Mouse (Mus musculus) neural tube, embryonic 13.5 days (tissue): ENCODE results near the gene Ndufa5. TPM values are rescaled to one million over a fixed set of nuclear protein-coding genes. Genes with fewer than 3 reads are reported as not detected.

ENCODE experiments used
- ATAC-seq: fragments of 200-750 bp; cut with Nextera tagmentation; 2 replicates; pipeline ENCODE4 v1.8.0; 2017; ENCODE audit warnings: low read depth, mild to moderate bottlenecking, moderate TSS enrichment, moderate library complexity
- H3K27ac ChIP-seq: fragments of 300-500 bp; sonication (generic); replicated peaks from 2 replicates; pipeline ENCODE4 v1.5.1; 2015; ENCODE audit warnings: moderate library complexity, mild to moderate bottlenecking, inconsistent platforms
- H3K27me3 ChIP-seq: fragments of 300-500 bp; sonication (generic); 2 replicates; pipeline ENCODE4 v1.6.1; 2015; ENCODE audit warnings: mild to moderate bottlenecking, inconsistent platforms
- H3K36me3 ChIP-seq: fragments of 300-500 bp; sonication (generic); 2 replicates; pipeline ENCODE4 v1.6.1; 2015; ENCODE audit warnings: mild to moderate bottlenecking, inconsistent platforms
- H3K4me1 ChIP-seq: fragments of 300-500 bp; sonication (generic); replicated peaks from 2 replicates; pipeline ENCODE4 v1.6.1; 2015; ENCODE audit warnings: inconsistent platforms
- H3K4me2 ChIP-seq: fragments of 300-500 bp; sonication (generic); 2 replicates; pipeline ENCODE4 v1.6.1; 2015; ENCODE audit warnings: inconsistent platforms, mild to moderate bottlenecking, moderate library complexity
- H3K4me3 ChIP-seq: fragments of 300-500 bp; sonication (generic); 2 replicates; pipeline ENCODE4 v1.5.1; 2015; ENCODE audit warnings: mild to moderate bottlenecking, inconsistent platforms
- H3K9ac ChIP-seq: fragments of 300-500 bp; sonication (generic); 2 replicates; pipeline ENCODE4 v1.6.1; 2015; ENCODE audit warnings: moderate library complexity, mild to moderate bottlenecking, inconsistent platforms
- H3K9me3 ChIP-seq: fragments of 300-500 bp; sonication (generic); 2 replicates; pipeline ENCODE4 v1.6.1; 2016; ENCODE audit warnings: inconsistent platforms
- WGBS: fragments of 180-500 bp; shearing (Covaris S2); methylation state at CpG from one replicate; pipeline ENCODE4 v1.1.7; 2015; 5-methylcytosine and 5-hydroxymethylcytosine counted together
- polyA plus RNA-seq: library from polyadenylated mRNA; unstranded; fragments of >200 nt; fragmentation: Nextera tagmentation; extraction: Ambion mirVana; gene quantifications from 2 replicates; pipeline ENCODE4 v1.2.1, GENCODE M21; 2015

Gene Ndufa5
- polyA plus RNA-seq = 458 and 481 TPM in 2 replicates

DNA sequence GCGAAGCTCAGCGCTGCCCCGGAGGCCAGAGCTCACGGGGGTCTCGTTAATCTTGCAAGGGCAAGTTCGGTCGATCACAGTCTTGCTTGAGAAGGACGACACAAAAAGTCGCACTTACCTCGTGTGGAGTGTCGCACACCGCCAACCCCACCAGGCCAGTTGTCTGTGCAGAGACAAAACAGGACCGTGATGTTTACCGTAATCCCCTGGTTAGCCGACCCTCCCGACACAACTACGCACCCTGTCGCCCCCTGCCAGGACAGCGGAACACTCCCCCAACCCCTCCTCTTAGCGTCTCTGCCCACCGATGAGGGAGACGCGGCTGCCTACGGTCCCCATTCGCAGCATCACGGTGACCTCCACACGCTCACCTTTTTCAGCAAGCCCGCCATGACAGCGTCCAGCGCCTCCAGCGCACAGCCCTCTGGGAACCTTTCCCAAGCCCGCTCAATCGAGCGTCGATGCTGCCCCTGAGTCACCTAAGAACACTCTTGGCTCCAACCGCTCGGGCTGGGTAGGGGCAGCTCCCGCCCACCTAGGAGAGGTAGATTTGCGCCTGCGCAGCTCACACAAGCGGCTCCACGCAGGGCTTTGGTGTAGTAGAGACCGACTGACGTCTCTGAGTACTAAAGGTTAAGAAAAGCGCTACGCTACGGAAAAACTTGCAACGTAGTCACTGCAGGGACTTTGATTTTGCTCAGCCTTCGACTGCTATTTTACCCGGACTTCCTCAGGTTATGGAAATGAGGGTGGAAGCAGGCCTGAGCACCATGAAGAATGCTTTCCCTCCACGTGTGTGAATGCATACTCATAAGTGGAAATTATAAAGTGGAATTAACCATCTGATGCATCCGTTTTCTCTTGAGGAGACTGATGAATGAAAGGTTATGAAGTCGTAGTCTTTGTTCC is at the start of gene Ndufa5:
Ndufa5 (minus strand) TSS at position 859 of the 909 bp plus-strand sequence.
- under 1% methylated on average over 53 of the region's 53 CpGs for WGBS
- H3K36me3 ChIP-seq = peaks cover 8% of the 10 kb centered on the region

DNA sequence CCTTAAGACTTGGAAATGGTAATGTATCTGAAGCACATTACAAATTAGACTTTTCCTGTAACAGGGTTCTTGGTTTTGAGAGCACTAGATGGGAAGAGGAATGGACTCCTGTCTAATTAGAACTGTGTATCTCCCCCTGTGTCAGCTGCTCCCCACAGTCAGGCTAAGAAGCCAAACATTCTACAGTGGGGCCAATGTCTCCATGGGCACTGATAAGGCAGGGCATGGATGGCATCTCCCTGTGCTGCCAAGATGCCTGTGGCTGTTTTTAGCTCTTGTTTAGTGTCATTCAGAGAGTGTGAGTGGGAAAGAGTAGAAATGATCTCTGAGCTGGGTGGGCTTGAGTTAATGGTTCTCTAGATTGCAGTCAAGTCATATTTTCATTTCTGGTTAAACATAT is 45.5 kb upstream of the Ndufa5 start:
- Histone ChIP-seq H3K4me1 (no peaks in the 10 kb centered on the region), H3K36me3 (no peaks in the 10 kb centered on the region), H3K4me3 (no peak overlapping the region), H3K4me2 (no peak overlapping the region), H3K9ac (no peak overlapping the region), H3K27ac (no peak overlapping the region), H3K9me3 (no peaks in the 10 kb centered on the region), H3K27me3 (no peaks in the 10 kb centered on the region)
- ATAC-seq = no peak

More for the DNA sequence above, at the start of gene Ndufa5:
- H3K4me1 ChIP-seq = peaks cover 23% of the 10 kb centered on the region
- ATAC-seq = peak; percentile 98
- H3K4me3 ChIP-seq = peak within 1 kb of the TSS; percentile 81
- H3K27me3 ChIP-seq = no peaks in the 10 kb centered on the region
- H3K4me2 ChIP-seq = peak within 1 kb of the TSS; percentile 82
- H3K9me3 ChIP-seq = no peaks in the 10 kb centered on the region
- H3K9ac ChIP-seq = peak within 1 kb of the TSS; percentile 81
- H3K27ac ChIP-seq = peak within 1 kb of the TSS; percentile 59

DNA sequence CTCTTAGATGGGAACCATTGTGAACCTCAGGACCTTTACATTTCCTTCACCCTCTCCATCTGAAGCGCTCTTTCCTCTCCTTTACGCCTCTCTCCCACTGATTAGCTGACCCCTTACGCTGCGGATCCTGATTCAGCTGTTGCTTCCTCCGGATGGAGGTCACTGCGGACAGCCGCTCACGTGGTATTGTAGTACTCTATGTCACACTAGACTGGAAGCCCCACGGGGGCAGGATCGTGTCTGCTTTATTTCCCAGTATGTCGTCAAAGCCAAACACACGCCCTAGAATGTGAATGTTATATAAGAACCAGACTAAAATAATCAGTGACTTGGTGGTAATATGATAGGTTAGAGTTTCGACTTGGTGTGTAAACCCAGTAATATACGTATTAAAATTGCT is 44.6 kb upstream of the Ndufa5 start:
- H3K4me3 ChIP-seq = no peak overlapping the region
- ATAC-seq = no peak
- WGBS = 91% methylated on average over 14 of the region's 14 CpGs

DNA sequence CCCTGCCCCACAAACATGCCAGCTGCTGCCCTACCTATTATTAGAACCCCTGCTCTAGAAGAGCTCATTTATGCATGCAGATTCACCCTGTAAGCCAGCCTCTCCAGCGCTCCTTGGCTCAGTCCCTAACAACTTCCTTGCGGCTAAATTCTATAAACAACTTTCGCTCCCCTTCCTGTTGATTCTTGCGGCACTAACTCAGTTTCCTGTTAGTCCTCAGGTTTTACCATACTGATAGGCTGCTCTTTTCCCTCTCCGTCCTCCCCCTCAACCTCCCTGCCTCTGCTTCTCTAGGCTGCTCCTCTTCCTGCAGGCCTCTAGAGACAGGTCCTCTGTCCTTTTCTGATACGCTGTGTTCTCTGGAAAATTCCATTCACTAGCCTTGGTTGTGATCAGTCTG is 43.3 kb upstream of the Ndufa5 start:
- 73% methylated on average over 6 of the region's 6 CpGs for WGBS
- Histone ChIP-seq H3K4me2 (no peak overlapping the region), H3K9me3 (no peaks in the 10 kb centered on the region), H3K36me3 (no peaks in the 10 kb centered on the region), H3K4me3 (no peak overlapping the region), H3K27ac (no peak overlapping the region), H3K4me1 (no peaks in the 10 kb centered on the region), H3K27me3 (no peaks in the 10 kb centered on the region), H3K9ac (no peak overlapping the region)
- ATAC-seq = no peak

More for the DNA sequence above, 44.6 kb upstream of the Ndufa5 start:
- no peak overlapping the region for H3K4me2 ChIP-seq
- no peaks in the 10 kb centered on the region for H3K4me1 ChIP-seq
- H3K9ac ChIP-seq = no peak overlapping the region
- H3K36me3 ChIP-seq = no peaks in the 10 kb centered on the region
- H3K27ac ChIP-seq = no peak overlapping the region
- no peaks in the 10 kb centered on the region for H3K9me3 ChIP-seq
- no peaks in the 10 kb centered on the region for H3K27me3 ChIP-seq

DNA sequence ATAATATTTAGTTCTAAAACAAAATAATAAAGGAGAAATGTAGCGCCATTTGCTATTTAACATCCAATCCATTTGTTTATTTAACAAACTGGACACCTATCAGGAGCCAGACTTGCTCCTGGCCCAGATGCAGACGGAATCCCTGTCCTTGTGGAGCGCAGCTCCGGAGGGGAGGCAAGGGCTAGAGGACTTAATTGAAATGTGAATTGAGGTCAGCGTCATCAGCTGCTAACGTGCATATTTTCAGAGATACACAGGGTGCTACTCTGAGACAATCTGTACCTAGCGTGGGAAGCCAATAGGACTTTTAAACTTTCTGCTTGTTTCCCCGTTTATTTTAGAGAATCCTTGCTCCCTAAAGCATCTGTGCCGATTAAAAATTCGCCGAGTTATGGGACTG is 42.5 kb upstream of the Ndufa5 start:
- H3K9me3 ChIP-seq = no peaks in the 10 kb centered on the region
- H3K9ac ChIP-seq = no peak overlapping the region
- H3K4me1 ChIP-seq = no peaks in the 10 kb centered on the region
- no peak overlapping the region for H3K27ac ChIP-seq
- no peaks in the 10 kb centered on the region for H3K36me3 ChIP-seq
- ATAC-seq = no peak
- H3K4me3 ChIP-seq = no peak overlapping the region
- no peaks in the 10 kb centered on the region for H3K27me3 ChIP-seq
- 76% methylated on average over 11 of the region's 11 CpGs for WGBS
- H3K4me2 ChIP-seq = no peak overlapping the region

DNA sequence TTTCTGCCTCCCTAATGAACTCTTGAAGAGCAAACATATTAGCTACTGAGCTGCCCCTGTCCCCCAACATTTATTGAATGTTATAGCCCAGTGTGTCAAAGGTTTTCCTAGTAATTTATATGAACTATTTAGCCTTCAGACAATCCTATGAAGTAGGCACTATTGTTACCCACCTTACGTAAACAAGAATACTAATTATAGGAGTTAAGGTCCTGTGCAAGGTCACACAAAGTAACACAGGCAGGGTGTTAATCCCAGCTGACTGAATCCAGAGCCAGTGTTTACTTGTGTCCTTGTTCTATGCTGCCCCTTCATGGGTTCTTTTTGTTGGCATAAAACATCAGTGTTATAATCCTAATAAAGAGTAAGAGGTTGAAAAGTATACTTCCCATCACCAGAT is 41.9 kb upstream of the Ndufa5 start:
- Histone ChIP-seq H3K4me1 (no peaks in the 10 kb centered on the region), H3K9me3 (no peaks in the 10 kb centered on the region), H3K4me2 (no peak overlapping the region), H3K27me3 (no peaks in the 10 kb centered on the region), H3K4me3 (no peak overlapping the region), H3K36me3 (no peaks in the 10 kb centered on the region), H3K9ac (no peak overlapping the region), H3K27ac (no peak overlapping the region)
- no peak for ATAC-seq
- WGBS = 89% methylated on average over 1 of the region's 1 CpGs

DNA sequence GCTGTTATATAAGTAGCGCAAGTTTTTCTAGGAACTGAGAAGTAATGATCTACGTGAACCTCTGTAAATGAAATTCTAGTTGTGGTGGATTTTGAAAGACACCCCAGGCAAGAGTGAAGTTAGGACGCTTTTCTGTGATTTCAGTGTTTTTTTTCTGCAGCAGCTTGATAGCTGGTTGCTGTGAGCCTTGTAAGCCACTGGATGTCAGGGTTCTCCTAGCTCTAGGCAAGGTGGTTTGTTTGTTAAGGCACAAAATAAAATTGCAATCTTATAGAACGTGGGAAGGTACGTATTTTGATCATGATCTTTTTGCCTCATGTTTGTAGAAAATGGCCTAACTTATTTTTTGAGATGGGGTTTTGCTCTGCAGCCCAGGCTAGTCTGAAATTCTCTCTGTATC is 41.1 kb upstream of the Ndufa5 start:
- Histone ChIP-seq H3K4me1 (no peaks in the 10 kb centered on the region), H3K27ac (no peak overlapping the region), H3K4me3 (no peak overlapping the region), H3K9ac (no peak overlapping the region), H3K4me2 (no peak overlapping the region), H3K27me3 (no peaks in the 10 kb centered on the region), H3K36me3 (no peaks in the 10 kb centered on the region), H3K9me3 (no peaks in the 10 kb centered on the region)
- WGBS = 87% methylated on average over 5 of the region's 5 CpGs
- no peak for ATAC-seq

DNA sequence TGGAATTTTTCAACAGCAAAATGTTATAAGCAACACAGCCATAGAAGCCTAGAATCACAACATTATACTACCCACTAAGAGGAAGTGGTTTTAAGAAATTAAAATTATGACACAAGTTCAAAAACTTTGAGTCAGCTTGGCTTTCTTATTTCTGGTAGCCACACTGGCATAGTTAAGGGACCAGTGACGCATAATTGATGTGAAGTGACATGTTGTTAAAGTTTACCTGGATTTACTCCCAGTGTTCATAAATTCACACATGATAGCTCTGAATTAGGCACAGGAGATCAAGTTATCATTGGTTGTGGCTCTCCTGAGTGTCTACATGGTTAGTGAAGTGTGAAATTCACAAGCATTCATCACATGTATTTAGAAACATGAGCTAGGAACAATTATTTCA is 37.1 kb upstream of the Ndufa5 start:
- H3K4me2 ChIP-seq = no peak overlapping the region
- H3K36me3 ChIP-seq = no peaks in the 10 kb centered on the region
- H3K27ac ChIP-seq = no peak overlapping the region
- no peak overlapping the region for H3K9ac ChIP-seq
- no peaks in the 10 kb centered on the region for H3K9me3 ChIP-seq
- H3K4me3 ChIP-seq = no peak overlapping the region
- no peaks in the 10 kb centered on the region for H3K4me1 ChIP-seq
- 94% methylated on average over 1 of the region's 1 CpGs for WGBS
- no peak for ATAC-seq
- no peaks in the 10 kb centered on the region for H3K27me3 ChIP-seq

DNA sequence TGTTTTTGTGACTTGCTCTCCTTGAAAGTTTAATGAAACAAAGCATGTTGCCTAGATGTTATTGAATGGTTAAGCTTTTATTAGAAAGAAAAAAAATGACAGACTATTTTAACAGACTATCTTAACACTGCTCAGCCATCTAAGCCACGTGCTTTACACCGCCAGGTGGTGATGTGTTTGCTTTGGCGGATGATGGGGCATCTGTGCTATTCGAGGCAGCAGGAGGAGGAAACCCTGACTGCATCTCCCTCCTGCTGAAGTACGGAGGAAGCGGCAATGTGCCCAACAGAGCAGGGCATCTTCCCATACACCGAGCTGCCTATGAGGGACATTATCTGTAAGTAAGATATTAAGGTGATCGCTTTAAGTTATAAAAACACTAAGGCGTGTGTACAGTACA is 36.3 kb upstream of the Ndufa5 start:
- Histone ChIP-seq H3K27me3 (no peaks in the 10 kb centered on the region), H3K27ac (no peak overlapping the region), H3K4me2 (no peak overlapping the region), H3K4me1 (no peaks in the 10 kb centered on the region), H3K9ac (no peak overlapping the region), H3K36me3 (no peaks in the 10 kb centered on the region), H3K9me3 (no peaks in the 10 kb centered on the region), H3K4me3 (no peak overlapping the region)
- WGBS = 78% methylated on average over 9 of the region's 9 CpGs
- ATAC-seq = no peak

DNA sequence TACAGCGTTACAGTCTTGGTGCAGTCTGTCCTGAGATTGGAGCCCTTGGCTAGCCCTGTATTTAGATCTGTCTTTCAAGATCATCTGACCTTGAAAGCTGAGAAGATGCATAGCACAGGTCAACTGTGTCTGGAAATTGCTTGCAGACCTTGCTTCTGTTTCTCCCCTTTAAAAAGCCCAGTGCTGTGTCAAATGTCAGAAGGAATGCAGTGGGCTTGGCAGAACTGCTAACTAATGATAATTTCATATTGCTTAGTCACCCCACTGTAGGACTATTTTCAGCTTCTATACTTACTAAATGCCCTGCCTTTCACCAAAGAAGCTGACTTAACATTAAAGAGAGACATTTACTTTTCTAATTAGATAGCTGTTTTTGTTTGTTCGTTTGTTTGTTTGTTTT is 27.7 kb upstream of the Ndufa5 start:
- no peaks in the 10 kb centered on the region for H3K9me3 ChIP-seq
- no peaks in the 10 kb centered on the region for H3K27me3 ChIP-seq
- no peak overlapping the region for H3K9ac ChIP-seq
- no peak overlapping the region for H3K27ac ChIP-seq
- no peaks in the 10 kb centered on the region for H3K36me3 ChIP-seq
- no peak for ATAC-seq
- H3K4me2 ChIP-seq = no peak overlapping the region
- H3K4me3 ChIP-seq = no peak overlapping the region
- 86% methylated on average over 2 of the region's 2 CpGs for WGBS
- no peaks in the 10 kb centered on the region for H3K4me1 ChIP-seq

DNA sequence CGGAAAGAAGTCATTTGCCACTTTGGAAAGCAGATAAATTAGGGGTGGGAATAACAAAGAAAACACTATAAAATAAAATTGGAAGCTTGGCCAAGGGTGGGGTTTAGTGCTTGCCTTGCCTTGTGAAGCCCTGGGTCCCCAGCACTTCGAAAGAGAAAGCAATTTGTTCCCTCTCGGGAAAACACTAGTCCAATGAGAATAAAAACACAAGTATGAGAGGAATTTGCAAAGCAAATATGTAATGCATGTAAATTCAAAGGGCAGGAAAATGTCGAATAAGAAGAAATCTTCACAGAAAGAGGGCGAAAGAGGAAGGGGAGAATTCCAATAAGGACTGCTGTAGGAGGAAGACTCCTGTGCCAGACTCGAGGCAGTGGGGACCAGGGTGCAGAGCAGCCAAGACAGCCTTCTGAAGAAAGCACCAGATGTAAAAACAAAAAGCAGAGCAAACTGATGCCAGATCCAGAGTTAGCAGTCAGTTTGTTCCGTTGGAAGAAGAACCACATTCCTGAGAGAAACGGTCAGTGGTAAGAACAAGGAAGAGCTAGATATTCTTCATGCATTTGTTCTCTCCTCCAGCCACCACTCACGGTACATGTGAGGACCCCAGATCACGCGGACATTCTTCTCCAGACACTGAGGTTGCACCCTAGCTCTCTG is 26.7 kb upstream of the Ndufa5 start:
- H3K36me3 ChIP-seq = no peaks in the 10 kb centered on the region
- H3K4me1 ChIP-seq = no peaks in the 10 kb centered on the region
- no peak overlapping the region for H3K4me2 ChIP-seq
- H3K9me3 ChIP-seq = no peaks in the 10 kb centered on the region
- H3K27me3 ChIP-seq = no peaks in the 10 kb centered on the region
- H3K4me3 ChIP-seq = no peak overlapping the region
- H3K9ac ChIP-seq = no peak overlapping the region
- H3K27ac ChIP-seq = no peak overlapping the region
- WGBS = 78% methylated on average over 11 of the region's 11 CpGs
- ATAC-seq = no peak

DNA sequence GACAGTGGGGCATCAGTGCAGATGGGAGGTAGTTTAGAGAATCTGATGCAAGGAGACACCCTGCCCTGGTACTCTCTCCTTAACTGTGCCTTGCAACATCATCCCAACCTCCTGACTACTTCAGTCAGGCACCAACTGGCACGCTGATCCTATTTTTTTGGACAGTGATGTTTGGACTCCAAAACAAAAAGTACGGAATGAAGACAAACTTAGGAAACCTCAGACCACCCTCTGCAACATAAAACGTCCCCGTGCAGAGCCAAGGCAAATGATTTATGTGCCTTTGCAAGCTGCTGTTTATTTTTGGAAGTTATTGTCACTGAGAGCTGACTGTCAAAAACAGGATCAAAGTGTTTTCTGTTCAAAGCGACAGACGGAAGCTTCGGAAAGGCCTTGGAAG is 24.2 kb upstream of the Ndufa5 start:
- ATAC-seq = no peak
- Histone ChIP-seq H3K4me3 (no peak overlapping the region), H3K4me2 (no peak overlapping the region), H3K36me3 (no peaks in the 10 kb centered on the region), H3K27ac (no peak overlapping the region), H3K9ac (no peak overlapping the region), H3K27me3 (no peaks in the 10 kb centered on the region), H3K4me1 (no peaks in the 10 kb centered on the region), H3K9me3 (no peaks in the 10 kb centered on the region)
- WGBS = 73% methylated on average over 7 of the region's 7 CpGs
